Mouse (Mus musculus): Measurements from ENCODE around the gene Gm17079.
"Not testable (repeated sequence)": the region's sequence is repeated elsewhere in the genome, so short reads cannot be mapped to it uniquely, and the experiment has no call there.

The Gm17079 gene

GRCm38 (mm10) chr14:51695368-51695767, at the start of gene Gm17079:
TSS of gene Gm17079 (minus strand) at chr14:51695468.
- not testable (repeated sequence) for DNase-seq (ENCODE audit: low read depth)

GRCm38 (mm10) chr14:51740347-51741170, 45.3 kb upstream of the Gm17079 start:
- no peak for DNase-seq (ENCODE audit: low read depth)

- DNase-seq (ENCODE audit: low read depth), result no peak
Measured at GRCm38 (mm10) chr14:51739150-51739993, 44.1 kb upstream of the Gm17079 start.

- no peak for DNase-seq (ENCODE audit: low read depth)
Measured at GRCm38 (mm10) chr14:51738411-51739149, 43.3 kb upstream of the Gm17079 start.

- DNase-seq (ENCODE audit: low read depth), result no peak
Measured at GRCm38 (mm10) chr14:51737967-51738366, 42.7 kb upstream of the Gm17079 start.

GRCm38 (mm10) chr14:51717083-51717482, 21.8 kb upstream of the Gm17079 start, which contains the start of gene Gm5800:
TSS of gene Gm5800 (minus strand) at chr14:51717183.
- no peak for DNase-seq (ENCODE audit: low read depth)

- DNase-seq (ENCODE audit: low read depth), result no peak
Measured at GRCm38 (mm10) chr14:51677269-51677668, 18.0 kb downstream of the Gm17079 start.
